Mouse (Mus musculus): Measurements from ENCODE around the gene Sdf4. TPM values are rescaled to one million over a fixed set of nuclear protein-coding genes. Genes with fewer than 3 reads are reported as not detected.
A peak's percentile ranks its signal among the peaks of the same experiment; 100 is the strongest.

Sdf4 gene
- 175 and 176 TPM in 2 replicates for polyA plus RNA-seq (2015; fragmentation: Nextera tagmentation; extraction: Ambion mirVana)

GRCm38 (mm10) chr4:155992241-155992905 lies at the start of gene Sdf4, which contains the start of gene B3galt6:
Sdf4 (plus strand) TSS chr4:155992872.
B3galt6 (minus strand) TSS chr4:155992649.
- Histone ChIP-seq H3K4me2 (peak within 1 kb of the TSS; percentile 96), H3K27me3 (no peaks in the 10 kb centered on the region), H3K9ac (peak within 1 kb of the TSS; percentile 74), H3K9me3 (no peaks in the 10 kb centered on the region), H3K36me3 (peaks cover 18% of the 10 kb centered on the region), H3K4me3 (peak within 1 kb of the TSS; percentile 71), H3K4me1 (peaks cover 26% of the 10 kb centered on the region), H3K27ac (peak within 1 kb of the TSS; percentile 98)
- peak; percentile 78 for ATAC-seq (ENCODE audit: insufficient number of reproducible peaks, low FRiP score, low TSS enrichment, low read depth)
- under 1% methylated on average over 97 of the region's 99 CpGs for WGBS

GRCm38 (mm10) chr4:155943049-155943452 lies 49.6 kb upstream of the Sdf4 start:
- 0 out of 2 replicates have a peak, but pooled peaks have one; percentile 15 for ATAC-seq (ENCODE audit: insufficient number of reproducible peaks, low FRiP score, low TSS enrichment, low read depth)
- under 1% methylated on average over 17 of the region's 17 CpGs for WGBS
- peak overlapping the region; percentile 91 for H3K9ac ChIP-seq

GRCm38 (mm10) chr4:155943534-155944249 lies 49.0 kb upstream of the Sdf4 start, which contains the start of gene Ube2j2:
Ube2j2 (plus strand) TSS chr4:155943831.
- peaks cover 22% of the 10 kb centered on the region for H3K4me1 ChIP-seq
- WGBS, result under 1% methylated on average over 74 of the region's 85 CpGs
- no peaks in the 10 kb centered on the region for H3K9me3 ChIP-seq
- H3K9ac ChIP-seq, result peak within 1 kb of the TSS; percentile 91
- H3K4me3 ChIP-seq, result peak within 1 kb of the TSS; percentile 98
- peaks cover 20% of the 10 kb centered on the region for H3K36me3 ChIP-seq
- ATAC-seq (ENCODE audit: insufficient number of reproducible peaks, low FRiP score, low TSS enrichment, low read depth), result peak; percentile 93
- peak within 1 kb of the TSS; percentile 90 for H3K4me2 ChIP-seq
- no peaks in the 10 kb centered on the region for H3K27me3 ChIP-seq
- H3K27ac ChIP-seq, result peak within 1 kb of the TSS; percentile 93

More at GRCm38 (mm10) chr4:155943049-155943452, 49.6 kb upstream of the Sdf4 start:
- no peaks in the 10 kb centered on the region for H3K27me3 ChIP-seq
- H3K27ac ChIP-seq, result peak overlapping the region; percentile 93
- peak overlapping the region; percentile 90 for H3K4me2 ChIP-seq
- H3K36me3 ChIP-seq, result peaks cover 14% of the 10 kb centered on the region
- peaks cover 22% of the 10 kb centered on the region for H3K4me1 ChIP-seq
- no peaks in the 10 kb centered on the region for H3K9me3 ChIP-seq
- peak overlapping the region; percentile 98 for H3K4me3 ChIP-seq

DNA sequence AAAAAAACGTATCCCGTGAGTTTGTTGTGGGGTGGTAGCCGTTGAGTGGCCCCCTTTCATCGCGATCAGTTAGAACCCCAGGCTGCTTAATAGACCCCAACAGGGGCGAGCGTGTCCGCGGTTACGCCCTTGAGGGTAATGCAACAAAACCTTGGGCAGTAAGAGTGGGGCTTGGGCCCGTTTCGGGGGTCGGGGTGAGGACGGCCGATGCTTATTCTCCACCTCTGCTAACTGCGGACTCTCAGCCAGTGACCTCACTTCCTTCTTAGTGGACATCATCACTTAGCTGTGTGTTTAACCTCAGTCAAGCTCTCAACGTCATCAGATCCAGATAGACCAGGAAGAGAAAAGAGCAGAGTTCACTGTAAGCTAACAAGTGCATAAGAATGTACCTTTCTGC lies 48.4 kb upstream of the Sdf4 start:
- Histone ChIP-seq H3K27me3 (no peaks in the 10 kb centered on the region), H3K36me3 (peaks cover 25% of the 10 kb centered on the region), H3K4me1 (peaks cover 22% of the 10 kb centered on the region), H3K9me3 (no peaks in the 10 kb centered on the region), H3K4me3 (peak overlapping the region; percentile 98), H3K27ac (peak overlapping the region; percentile 77; the same call in 1 of the 2 replicates), H3K4me2 (peak overlapping the region; percentile 90), H3K9ac (peak overlapping the region; percentile 91)
- under 1% methylated on average over 17 of the region's 17 CpGs for WGBS
- ATAC-seq (ENCODE audit: insufficient number of reproducible peaks, low FRiP score, low TSS enrichment, low read depth), result no peak

DNA sequence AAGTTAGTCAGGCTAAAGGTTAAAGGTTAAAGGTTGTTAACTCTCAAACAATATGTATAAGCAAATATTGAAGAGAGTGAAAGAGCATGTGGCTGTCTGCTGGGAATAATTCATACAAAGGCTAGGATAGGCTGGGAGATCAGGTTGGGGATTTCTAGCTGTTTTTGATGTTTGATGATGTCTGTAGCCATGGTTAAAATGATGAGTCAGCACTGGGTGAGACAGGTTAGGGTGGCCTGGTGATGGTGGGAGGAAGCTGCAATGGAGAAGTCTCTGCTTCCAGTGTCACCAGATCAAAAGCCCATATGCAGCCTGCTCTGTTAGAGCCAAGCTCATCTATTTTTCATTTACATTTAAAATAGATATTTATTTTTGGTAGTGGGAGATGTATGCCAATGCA lies 45.6 kb upstream of the Sdf4 start:
- no peak for ATAC-seq (ENCODE audit: insufficient number of reproducible peaks, low FRiP score, low TSS enrichment, low read depth)
- Histone ChIP-seq H3K36me3 (peaks cover 53% of the 10 kb centered on the region), H3K4me1 (peaks cover 22% of the 10 kb centered on the region)

DNA sequence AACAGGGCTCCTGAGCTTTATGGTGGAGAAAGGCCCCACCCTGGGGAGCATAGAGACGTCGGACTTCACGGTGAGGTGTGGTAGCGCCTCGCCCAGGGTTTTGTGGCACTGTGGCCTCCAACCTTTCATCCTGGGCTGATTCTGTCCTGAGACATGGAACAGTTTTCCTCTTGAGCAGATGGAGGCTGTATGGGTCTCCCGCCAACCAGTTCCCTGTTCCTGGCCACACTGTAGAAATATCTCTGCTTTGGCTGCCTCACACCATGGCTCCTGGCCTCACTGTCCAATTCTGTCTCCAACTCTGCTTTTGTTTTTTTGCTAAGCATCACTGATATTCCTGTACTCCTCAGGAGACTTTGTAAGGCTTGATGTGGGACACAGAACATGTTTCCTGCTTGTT lies 37.2 kb upstream of the Sdf4 start:
- H3K4me2 ChIP-seq, result no peak overlapping the region
- 0 out of 2 replicates have a peak, but pooled peaks cover 2% of the 10 kb centered on the region for H3K4me1 ChIP-seq
- peaks cover 75% of the 10 kb centered on the region for H3K36me3 ChIP-seq
- no peaks in the 10 kb centered on the region for H3K9me3 ChIP-seq
- no peak overlapping the region for H3K4me3 ChIP-seq
- 91% methylated on average over 6 of the region's 6 CpGs for WGBS
- no peaks in the 10 kb centered on the region for H3K27me3 ChIP-seq
- H3K9ac ChIP-seq, result no peak overlapping the region
- no peak overlapping the region for H3K27ac ChIP-seq
- ATAC-seq (ENCODE audit: insufficient number of reproducible peaks, low FRiP score, low TSS enrichment, low read depth), result no peak

More for the DNA sequence above, 45.6 kb upstream of the Sdf4 start:
- Histone ChIP-seq H3K9me3 (no peaks in the 10 kb centered on the region), H3K4me3 (no peak overlapping the region), H3K27ac (no peak overlapping the region), H3K4me2 (no peak overlapping the region), H3K9ac (no peak overlapping the region), H3K27me3 (no peaks in the 10 kb centered on the region)

DNA sequence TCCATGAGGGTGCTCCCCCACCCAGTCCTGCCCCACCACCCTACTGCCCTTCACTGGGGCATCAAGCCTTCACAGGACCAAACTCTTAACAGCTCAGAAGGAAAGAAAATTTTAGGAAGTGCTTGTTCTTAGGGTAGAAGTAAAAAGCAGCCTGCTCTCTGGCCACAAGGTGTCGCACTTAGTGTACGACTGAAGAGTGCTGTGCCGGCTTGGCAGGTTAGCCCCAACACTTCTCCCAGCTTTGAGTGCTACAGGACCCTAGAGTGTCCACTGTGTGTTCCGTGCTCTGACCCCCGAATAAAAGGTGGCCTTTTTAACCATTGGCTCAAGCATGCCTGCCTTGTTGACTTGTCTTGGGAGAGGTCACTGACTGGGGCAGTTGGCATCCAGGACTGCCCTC lies 33.4 kb upstream of the Sdf4 start:
- 7% methylated on average over 5 of the region's 5 CpGs for WGBS
- ATAC-seq (ENCODE audit: insufficient number of reproducible peaks, low FRiP score, low TSS enrichment, low read depth), result no peak; the same call in 1 of the 2 replicates
- no peak overlapping the region for H3K9ac ChIP-seq
- no peak overlapping the region for H3K4me2 ChIP-seq
- no peak overlapping the region for H3K4me3 ChIP-seq
- peaks cover 38% of the 10 kb centered on the region for H3K36me3 ChIP-seq
- H3K27ac ChIP-seq, result no peak overlapping the region; the same call in 1 of the 2 replicates
- peaks cover 21% of the 10 kb centered on the region for H3K4me1 ChIP-seq
- no peaks in the 10 kb centered on the region for H3K27me3 ChIP-seq
- no peaks in the 10 kb centered on the region for H3K9me3 ChIP-seq

DNA sequence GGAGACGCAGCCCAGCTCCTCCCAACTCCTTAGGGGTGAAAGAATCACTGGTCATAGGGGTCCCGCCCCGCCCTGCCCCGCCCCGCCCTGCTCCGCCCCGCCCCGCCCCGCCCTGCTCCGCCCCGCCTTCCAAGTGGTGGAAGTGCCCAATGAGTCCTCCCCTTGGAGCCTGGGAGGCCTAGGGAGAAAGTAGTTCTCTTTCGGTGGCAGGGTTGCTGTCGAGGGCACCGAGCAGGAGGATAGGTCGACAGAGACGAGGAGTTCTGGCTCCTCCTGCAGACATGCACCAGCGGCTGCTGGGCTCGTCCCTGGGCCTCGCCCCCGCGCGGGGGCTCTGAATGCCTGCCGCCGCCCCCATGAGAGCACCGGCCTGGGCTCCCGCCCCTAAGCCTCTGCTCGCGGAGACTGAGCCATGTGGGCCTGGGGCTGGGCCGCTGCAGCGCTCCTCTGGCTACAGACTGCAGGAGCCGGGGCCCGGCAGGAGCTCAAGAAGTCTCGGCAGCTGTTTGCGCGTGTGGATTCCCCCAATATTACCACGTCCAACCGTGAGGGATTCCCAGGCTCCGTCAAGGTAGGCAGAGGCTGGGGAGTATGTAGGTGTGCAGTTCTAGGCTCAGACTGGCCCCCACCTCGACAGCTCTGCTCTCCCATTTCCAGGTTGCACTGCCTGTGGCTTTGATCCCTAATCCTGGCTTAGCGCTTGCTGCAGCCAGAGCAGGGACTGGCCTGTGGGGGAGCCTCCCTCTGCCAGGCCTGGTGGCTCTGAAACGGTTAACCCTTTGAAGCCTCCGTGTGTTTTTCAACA lies 30.3 kb upstream of the Sdf4 start, which contains the start of gene C1qtnf12:
Gene C1qtnf12, plus strand, starts transcription at position 152 of the 805 bp plus-strand sequence.
- no peaks in the 10 kb centered on the region for H3K9me3 ChIP-seq
- under 1% methylated on average over 42 of the region's 42 CpGs for WGBS
- H3K27me3 ChIP-seq, result no peaks in the 10 kb centered on the region
- H3K4me1 ChIP-seq, result peaks cover 21% of the 10 kb centered on the region
- peak within 1 kb of the TSS; percentile 76 for H3K27ac ChIP-seq
- peak; percentile 60 for ATAC-seq (ENCODE audit: insufficient number of reproducible peaks, low FRiP score, low TSS enrichment, low read depth)
- H3K36me3 ChIP-seq, result peaks cover 32% of the 10 kb centered on the region
- H3K9ac ChIP-seq, result peak within 1 kb of the TSS; percentile 63
- H3K4me2 ChIP-seq, result peak within 1 kb of the TSS; percentile 97
- peak within 1 kb of the TSS; percentile 62 for H3K4me3 ChIP-seq

- H3K27ac ChIP-seq, result no peak overlapping the region
- WGBS, result 45% methylated on average over 7 of the region's 7 CpGs
- no peaks in the 10 kb centered on the region for H3K27me3 ChIP-seq
These were observed 29.6 kb upstream of the Sdf4 start for GRCm38 (mm10) chr4:155963106-155963505.

GRCm38 (mm10) chr4:155964396-155964795 lies 28.3 kb upstream of the Sdf4 start:
- H3K4me1 ChIP-seq, result peaks cover 21% of the 10 kb centered on the region
- H3K27ac ChIP-seq, result no peak overlapping the region
- no peak overlapping the region for H3K9ac ChIP-seq
- ATAC-seq (ENCODE audit: insufficient number of reproducible peaks, low FRiP score, low TSS enrichment, low read depth), result no peak
- no peaks in the 10 kb centered on the region for H3K9me3 ChIP-seq
- no peak overlapping the region for H3K4me3 ChIP-seq
- no peaks in the 10 kb centered on the region for H3K27me3 ChIP-seq
- peaks cover 21% of the 10 kb centered on the region for H3K36me3 ChIP-seq
- WGBS, result 91% methylated on average over 11 of the region's 11 CpGs
- no peak overlapping the region for H3K4me2 ChIP-seq

More at GRCm38 (mm10) chr4:155963106-155963505, 29.6 kb upstream of the Sdf4 start:
- no peak for ATAC-seq (ENCODE audit: insufficient number of reproducible peaks, low FRiP score, low TSS enrichment, low read depth)
- H3K4me1 ChIP-seq, result peaks cover 21% of the 10 kb centered on the region
- H3K36me3 ChIP-seq, result peaks cover 25% of the 10 kb centered on the region
- peak overlapping the region; percentile 63 for H3K9ac ChIP-seq
- peak overlapping the region; percentile 62 for H3K4me3 ChIP-seq
- H3K4me2 ChIP-seq, result peak overlapping the region; percentile 97
- no peaks in the 10 kb centered on the region for H3K9me3 ChIP-seq

DNA sequence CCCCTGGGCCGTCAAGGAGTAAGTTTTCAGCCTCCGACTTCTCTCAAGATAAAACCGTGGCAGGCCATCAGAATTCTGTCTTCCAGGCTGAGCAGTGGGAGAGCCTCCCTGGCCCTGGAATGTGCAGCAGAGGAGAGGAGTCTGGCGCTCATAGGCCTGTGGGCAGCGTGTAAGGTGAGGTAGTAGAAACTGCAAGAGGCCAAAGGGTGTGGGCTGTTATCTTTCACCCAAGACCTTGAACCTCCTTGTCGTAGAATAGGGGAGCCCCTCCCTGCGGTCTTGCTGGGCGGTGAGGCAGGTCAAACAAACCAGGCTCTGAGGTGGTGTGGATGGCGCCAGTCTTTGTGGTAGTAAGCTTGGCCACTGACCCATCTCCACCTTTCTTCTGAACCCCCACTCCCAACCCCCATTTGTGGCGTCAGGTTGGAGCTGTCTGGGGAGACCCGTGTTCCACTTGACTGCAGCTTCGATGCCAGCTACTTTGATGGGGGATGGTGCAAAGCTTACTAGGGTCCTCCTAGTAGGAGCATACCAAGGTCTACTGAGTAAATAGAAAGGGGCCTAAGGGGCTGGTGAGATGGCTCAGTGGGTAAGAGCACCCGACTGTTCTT lies 23.5 kb upstream of the Sdf4 start:
- no peaks in the 10 kb centered on the region for H3K4me1 ChIP-seq
- no peak overlapping the region for H3K4me3 ChIP-seq
- no peaks in the 10 kb centered on the region for H3K27me3 ChIP-seq
- no peak overlapping the region for H3K9ac ChIP-seq
- no peak overlapping the region for H3K27ac ChIP-seq
- H3K4me2 ChIP-seq, result no peak overlapping the region
- H3K9me3 ChIP-seq, result no peaks in the 10 kb centered on the region
- ATAC-seq (ENCODE audit: insufficient number of reproducible peaks, low FRiP score, low TSS enrichment, low read depth), result no peak
- H3K36me3 ChIP-seq, result peaks cover 21% of the 10 kb centered on the region
- WGBS, result 77% methylated on average over 13 of the region's 13 CpGs

Data from limb, embryonic 15.5 days (tissue).